Mouse (Mus musculus): Measurements from ENCODE around the gene Traf3ip1.

- TF ChIP-seq CTCF (IDR thresholded peaks at IDR 0.05; ENCODE audit: low read depth) (no peak), EP300 (IDR thresholded peaks at IDR 0.05; ENCODE audit: low read depth) (no peak)
These were observed 48.4 kb upstream of the Traf3ip1 start for GRCm38 (mm10) chr1:91446060-91446459.
